Mouse (Mus musculus): ENCODE data around the gene Pcsk2.

Pcsk2 gene

DNA sequence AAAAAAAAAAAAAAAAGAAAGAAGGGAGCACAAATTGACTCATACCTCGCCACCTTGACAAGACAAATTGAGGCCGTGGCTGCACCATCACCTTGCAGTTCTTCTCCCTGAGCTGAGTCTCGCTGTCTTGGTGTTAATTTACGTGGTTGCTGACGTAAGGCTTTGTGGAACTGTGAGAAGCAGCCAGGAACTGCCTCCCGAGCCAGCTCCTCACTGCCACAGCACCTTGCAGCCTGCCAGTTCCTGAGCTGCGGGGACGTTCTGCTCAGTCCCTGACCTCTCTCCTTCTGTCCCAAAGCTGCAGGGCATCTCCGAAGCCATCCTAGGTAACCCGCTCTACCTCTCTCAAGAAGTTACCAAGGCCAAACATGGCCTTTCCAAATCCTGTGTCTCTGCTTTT lies 186.5 kb downstream of the Pcsk2 start:
- no peak for DNase-seq (ENCODE audit: low spot score)

DNA sequence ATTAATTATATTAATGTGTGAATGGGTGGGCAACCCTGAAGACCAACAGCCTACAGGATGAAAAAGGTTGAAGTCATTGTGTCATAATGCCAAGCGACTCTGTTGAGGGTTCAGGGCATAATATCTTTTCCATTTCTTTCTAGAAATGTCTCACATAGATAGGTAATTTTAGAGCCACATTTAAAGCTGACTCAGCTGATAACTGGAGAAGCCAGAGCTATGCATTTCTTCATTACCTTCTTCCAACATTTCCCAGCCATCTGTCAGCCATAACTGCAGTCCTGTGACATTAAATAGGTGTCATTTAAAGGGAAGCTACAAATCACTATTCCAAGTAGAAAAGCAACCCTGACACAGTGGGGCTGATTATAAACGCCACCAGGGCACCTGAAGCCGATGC lies 189.5 kb downstream of the Pcsk2 start:
- DNase-seq (ENCODE audit: low spot score), result no peak

DNA sequence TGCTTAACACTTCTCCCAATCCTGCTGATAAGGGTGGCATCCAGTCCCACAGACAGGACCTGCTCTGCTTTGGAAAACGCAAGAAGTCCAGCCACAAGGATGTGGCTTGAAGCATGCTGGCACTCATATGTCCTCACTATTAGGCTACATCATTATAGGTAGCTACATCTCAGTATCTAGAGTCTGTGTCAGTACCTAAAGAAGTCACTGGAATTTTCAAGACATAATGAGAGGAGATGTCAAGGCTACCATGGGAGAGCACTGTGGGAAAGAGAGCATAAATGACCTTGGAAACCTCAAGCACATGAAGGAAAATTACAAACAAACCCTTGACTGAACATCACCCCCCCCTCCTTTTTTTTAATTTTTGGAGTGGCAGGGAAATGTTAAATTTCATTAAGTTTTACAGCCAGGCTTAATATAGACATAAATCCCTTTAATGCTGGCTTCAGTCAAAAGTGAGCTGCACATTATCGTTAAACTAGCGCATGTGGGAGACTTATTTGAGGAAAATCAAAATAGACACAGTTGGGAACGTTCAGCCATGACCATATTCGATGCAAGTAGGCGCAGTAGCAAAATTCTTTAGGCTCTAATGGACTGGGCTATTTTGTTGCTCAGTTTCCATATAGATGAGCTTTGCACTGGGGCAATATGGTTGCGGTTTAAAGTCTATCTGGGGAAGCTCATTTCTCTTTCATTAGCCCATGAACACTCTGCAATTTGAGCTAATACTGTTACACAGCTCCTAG lies 193.7 kb downstream of the Pcsk2 start:
- DNase-seq (ENCODE audit: low spot score), result no peak

DNA sequence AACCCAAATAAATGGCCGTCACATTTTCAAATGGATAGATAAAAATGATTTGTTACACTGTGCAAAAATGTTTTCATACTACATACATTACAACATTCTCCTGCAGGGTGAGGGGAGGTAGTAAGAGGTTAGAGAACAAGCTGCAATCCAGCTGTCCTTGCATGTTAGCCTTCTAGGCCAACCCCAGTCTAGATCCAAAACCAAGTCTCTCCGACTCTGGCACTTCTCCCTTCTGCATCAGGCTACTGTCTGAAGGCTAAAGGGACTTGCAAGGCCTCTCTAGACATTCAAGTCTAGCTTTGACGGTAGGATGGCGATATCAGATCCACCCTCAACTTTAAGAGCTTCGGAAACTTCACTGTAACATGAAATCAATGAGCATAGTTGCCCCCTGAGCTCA lies 196.5 kb downstream of the Pcsk2 start:
- no peak for DNase-seq (ENCODE audit: low spot score)

DNA sequence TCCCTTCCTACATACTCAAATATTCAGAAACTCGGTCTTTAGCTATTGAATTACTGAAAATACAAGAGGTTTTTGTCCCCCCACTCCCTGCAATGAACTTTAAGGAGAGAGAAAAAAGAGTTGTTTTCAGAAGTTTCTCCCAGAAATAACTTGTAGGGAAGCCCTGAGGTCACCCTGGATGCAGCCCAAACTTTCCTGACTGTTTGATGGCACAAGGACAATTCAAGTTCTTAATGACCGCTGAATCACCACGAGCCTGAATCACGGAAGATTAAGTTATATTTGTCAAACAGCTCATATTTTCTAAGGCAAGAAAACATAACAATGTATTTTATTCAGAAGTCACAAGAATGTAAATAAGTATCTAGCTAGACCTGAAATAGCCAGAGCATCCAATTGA lies 197.1 kb downstream of the Pcsk2 start:
- no peak for DNase-seq (ENCODE audit: low spot score)

DNA sequence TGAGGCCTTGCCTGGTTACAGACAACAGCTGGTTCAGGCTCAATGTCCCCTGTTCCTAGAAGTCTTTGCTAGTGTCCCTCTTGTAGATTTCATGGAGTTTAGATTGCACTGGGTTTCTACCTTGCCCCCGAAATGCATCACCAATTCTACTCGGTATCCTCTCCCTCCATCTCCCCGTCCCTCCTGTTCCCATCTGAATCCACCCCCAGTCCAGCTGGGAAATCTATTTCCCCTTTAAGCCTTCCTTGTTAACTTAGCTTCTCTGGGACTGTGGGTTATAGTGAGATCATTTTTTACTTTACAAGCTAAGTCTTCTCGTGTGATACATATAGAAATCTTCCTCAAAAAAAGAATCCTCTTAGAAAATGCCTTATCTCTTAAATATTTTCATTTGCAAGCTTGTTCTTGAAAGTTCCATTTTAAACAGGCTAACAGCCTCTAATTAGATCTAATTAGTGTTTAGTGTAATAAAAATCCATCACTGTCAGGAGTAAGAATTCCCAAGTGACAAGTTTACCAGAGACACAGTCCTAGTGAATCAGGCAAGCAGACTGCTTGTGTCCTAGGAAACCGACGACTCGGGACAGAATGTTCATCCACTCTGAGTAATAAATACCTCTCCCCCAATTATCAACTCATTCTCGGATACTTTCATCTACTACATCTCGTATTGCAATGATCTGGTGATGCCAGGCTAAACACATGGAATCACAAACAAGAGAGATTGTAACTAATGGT lies 206.3 kb downstream of the Pcsk2 start:
- no peak for DNase-seq (ENCODE audit: low spot score)

DNA sequence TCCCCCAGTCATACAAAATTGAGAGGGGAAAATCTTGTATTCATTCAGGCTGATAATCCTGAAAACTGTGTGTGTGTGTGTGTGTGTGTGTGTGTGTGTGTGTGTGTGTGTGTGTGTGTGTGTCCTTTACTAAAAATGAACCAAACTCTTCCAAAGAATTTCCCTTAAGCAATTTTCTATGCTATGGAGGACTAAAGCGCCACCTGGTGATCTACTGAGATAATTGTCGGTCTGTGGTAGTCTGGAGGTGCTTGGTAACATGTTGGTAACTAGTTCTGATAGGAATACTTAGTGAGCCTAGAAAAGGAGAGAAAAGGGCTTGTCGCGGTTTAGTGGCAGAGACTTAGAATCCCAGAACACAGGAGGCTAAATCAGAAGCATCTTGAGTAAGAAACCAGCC lies 230.5 kb downstream of the Pcsk2 start:
- no peak for DNase-seq (ENCODE audit: low spot score)

DNA sequence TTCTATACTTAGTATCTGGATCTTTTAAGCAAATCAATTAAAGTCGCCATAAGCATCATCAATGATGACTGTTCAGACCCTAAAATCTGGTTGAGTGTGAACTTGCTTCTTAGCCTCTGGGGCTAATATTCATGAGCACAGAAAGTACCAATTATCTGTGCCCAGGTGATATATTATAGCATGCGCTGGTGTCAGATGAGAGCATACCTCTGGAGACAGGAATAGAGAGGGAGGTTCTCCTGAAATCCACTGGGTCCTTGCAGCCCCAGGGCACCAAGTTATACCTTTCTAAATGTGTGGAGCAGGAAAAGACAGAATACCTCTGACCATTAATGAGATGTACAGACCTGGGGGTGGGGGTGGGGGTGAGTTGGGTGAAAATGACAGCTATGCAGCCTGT lies 234.4 kb downstream of the Pcsk2 start:
- no peak for DNase-seq (ENCODE audit: low spot score)

DNA sequence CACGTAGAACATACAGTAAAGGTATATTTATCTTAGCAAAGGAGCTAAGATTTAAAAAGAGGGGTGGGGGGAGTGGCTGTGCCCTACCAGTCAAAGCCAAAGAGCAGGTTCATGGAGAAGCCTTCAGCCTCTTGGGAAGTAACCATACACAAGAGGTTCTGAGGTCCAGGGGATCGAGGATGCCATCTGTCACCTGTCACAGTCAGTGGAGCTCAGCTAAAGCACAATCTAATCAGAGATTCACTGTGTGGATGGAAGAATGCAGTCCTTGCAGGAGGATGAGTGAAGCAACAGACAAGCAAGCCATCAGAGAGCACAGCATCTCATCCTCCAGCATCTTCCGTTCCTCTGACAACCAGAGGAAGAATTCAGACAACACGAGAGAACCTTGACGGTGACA lies 244.0 kb downstream of the Pcsk2 start:
- DNase-seq (ENCODE audit: low spot score), result no peak

DNA sequence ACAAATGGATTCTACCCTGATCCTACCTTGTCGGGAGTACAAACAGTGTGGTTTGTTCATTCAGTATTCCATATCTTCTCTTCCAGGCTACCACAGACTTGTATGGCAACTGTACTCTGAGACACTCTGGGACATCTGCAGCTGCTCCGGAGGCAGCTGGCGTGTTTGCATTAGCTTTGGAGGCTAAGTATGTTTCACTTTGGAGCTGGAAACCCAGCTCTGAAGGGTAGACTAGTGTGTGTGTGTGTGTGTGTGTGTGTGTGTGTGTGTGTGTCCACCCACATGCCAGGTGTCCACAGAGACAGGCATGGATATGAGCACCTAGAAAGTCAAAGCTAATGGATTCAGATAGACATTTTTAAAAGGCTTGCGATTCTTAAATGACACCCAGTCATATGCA lies 249.9 kb downstream of the Pcsk2 start:
- no peak for DNase-seq (ENCODE audit: low spot score)

DNA sequence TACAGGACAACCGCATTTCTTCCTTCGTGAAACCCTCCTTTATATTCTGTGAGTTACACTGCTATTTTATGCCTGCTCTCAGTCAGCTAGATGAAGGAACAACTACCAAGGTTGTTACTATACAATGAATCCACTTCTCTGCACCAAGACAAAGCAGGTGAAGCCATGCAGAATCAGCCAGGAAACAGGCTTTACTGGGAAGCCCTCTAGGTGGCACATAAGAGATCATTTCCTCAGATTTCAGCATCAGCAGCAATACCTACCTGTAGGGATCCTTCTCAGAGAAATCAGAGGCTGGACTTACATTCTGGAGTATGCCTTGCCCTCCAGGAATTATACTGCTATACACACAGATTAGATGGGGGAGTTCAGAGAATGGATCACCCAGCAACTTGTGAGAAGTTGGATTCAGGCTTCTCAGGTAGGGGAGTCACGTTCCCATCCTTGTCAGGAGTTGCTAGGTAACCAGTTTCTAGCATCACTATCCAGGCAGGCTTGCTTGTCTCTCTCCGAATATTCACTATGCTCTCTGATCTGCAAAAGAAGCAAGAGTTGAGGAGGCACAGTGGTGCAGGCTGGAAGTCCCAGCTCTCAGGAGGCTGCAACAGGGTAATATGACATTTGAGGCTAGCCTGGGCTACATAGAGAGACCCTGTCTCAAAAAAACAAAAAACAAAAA lies 250.5 kb downstream of the Pcsk2 start:
- DNase-seq (ENCODE audit: low spot score), result no peak

DNA sequence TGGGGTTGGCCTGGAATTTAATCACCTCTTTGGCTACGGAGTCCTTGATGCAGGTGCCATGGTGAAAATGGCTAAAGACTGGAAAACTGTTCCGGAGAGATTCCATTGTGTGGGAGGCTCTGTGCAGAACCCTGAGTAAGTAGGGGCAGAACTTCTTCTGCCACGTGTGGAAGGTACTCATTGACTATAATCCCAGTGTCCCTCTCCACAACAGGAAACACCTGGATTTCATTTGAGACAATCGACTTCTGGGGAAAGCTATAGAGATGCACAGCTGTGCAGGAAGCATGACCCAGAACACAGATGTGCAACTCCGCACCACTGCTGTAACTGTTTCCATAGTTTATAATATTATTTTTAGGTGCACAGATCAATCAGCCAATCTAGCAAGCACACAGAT lies 255.1 kb downstream of the Pcsk2 start:
- no peak for DNase-seq (ENCODE audit: low spot score)

DNA sequence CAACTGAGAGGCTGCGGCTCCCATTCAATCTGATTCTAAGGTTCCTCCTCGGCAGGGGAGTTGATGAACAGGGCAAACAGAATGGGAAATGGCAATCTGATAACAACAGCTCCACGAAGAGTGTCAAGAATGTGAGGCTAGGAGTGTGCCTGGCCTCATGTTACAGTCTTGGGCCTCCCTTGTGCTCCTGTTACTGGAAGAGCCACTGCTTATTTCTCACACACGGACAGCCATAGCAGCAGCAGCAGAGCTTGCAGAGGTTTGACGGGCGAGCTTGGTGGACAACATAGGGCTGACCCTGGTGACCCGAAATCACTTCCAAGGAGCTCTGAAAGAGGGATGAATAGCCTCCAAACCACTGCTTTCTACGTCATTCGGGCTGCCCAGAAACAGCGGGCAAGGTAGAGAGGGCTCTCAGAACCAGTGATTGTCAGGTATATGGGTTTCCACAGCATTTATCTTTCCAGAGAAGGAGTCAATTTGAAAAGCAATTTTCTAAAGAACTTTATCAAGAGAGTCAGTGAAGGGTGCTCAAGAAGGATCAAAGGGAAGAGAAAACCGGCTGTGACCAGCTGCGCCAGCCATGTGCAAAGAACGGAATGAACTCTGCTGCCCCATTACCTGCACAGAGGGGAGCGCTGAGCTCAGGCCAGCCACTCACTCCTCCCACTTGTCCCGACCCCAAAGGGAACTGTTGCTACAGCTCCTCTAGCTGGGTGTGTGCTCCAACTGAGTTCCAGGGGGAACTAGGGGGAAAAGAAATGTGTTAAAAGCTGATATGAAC lies 260.4 kb downstream of the Pcsk2 start:
- DNase-seq (ENCODE audit: low spot score), result no peak

DNA sequence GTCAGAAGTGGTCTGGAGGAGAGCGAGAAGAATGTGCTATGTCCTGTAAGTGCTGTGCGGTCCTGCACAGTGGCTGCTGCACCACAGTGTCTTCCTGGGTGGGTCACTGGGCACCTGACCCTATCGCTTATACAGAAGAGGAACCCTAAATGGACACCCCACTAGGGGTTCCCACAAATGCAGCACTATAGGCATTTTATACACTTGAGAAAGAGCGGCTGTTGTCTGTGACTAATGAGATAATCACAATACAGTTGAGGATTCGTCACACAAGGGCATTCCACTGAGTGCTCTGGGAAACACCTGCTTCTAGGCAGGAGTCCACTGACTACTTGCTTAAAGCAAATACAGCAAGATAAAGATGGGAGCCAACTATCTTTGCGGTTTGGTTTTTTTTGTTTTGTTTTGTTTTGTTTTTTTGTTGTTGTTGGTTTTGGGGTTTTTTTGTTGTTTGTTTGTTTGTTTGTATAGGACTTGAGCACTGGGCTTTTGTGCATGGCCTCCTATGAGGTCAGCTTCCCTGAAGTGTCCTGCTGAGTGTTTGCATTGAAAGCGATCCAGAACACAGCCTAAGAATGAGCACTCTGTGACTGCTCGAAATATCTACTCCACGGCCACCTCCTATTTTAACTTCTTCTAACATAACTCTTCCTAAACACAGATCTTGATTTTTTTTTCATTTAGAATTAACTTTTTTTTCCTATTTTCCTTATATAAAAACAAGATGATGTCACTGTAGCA lies 261.1 kb downstream of the Pcsk2 start:
- no peak for DNase-seq (ENCODE audit: low spot score)

DNA sequence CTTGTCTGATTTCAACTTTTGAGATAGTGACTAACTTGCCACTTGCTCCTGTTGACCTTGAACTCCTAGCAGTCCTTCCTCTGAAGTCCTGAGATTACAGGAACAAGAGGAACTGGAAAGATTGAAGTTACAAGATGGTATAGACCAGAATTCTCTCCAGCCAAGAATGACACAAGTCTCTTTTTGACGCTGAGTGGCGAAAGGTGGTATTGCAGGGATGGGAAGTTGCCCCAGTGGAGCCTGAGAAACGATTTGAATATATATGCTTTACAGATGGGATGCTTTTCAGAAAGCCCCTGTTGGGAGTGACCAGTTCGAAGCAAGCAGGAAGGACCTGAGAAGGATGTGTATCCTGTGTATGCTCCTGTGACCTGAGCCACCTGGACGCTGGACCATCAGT lies 262.8 kb downstream of the Pcsk2 start:
- no peak for DNase-seq (ENCODE audit: low spot score)

DNA sequence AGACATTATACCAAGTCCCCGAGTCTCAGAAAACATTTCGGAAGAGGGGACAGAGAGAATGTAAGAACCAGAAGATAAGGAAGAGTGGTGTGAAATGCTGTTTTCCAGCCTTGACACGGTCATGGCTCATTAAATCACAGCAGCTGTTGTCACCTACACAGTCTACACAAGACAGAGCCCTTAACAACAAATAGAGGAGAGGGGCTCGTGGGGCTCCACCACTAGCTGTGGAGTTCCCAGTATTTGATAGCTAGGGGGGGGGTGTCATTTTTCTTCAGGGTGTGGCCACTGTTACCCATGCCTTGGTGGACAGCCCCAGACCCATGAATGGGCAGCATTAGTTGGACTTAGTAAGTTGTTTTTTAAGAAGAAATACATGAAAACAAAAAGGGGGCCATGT lies 266.3 kb downstream of the Pcsk2 start:
- DNase-seq (ENCODE audit: low spot score), result no peak

DNA sequence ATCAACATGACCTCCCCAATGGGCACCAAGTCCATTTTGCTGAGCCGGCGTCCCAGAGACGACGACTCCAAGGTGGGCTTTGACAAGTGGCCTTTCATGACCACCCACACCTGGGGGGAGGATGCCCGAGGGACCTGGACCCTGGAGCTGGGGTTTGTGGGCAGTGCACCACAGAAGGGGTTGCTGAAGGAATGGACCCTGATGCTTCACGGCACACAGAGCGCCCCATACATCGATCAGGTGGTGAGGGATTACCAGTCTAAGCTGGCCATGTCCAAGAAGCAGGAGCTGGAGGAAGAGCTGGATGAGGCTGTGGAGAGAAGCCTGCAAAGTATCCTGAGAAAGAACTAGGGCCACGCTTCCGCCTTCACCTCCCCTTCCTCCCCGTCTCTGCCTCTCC lies 267.5 kb downstream of the Pcsk2 start:
- no peak for DNase-seq (ENCODE audit: low spot score)

DNA sequence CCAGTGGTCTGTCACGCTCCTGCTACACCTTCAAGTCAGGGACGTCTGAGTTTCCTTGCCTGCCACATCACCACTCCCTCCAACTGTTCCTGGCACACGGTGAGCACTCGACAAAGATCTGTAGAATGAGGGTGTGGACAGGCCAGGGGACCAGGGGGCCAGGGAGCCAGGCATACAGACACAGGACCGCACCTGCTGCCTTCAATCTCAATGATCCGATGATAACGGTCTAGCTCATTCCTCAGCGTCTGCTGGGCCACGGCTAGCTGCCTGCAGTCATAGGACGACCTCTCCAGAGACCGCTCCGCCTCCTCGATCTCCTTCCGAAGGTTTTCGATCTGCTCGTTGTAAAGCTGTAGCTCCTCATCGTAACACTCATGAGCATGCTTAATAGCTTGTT lies 285.7 kb downstream of the Pcsk2 start:
- DNase-seq (ENCODE audit: low spot score), result no peak

DNA sequence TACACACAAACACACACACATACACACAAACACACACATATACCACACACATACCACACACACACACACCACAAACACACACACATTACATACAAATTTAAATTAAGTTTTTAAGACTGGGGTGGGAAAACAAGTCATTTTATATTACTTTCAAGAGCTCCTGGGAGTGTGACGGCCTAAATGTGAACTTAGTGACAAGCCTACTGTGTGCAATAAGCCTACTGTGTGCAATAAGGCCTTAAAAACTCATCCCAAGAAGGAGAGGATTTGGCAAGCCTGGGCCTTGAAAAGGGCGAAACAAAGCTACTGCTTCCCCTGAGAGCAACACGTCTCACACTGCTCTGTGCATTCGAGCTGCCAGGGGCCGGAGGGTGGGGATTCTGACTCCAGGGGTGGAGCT lies 286.8 kb downstream of the Pcsk2 start:
- no peak for DNase-seq (ENCODE audit: low spot score)

DNA sequence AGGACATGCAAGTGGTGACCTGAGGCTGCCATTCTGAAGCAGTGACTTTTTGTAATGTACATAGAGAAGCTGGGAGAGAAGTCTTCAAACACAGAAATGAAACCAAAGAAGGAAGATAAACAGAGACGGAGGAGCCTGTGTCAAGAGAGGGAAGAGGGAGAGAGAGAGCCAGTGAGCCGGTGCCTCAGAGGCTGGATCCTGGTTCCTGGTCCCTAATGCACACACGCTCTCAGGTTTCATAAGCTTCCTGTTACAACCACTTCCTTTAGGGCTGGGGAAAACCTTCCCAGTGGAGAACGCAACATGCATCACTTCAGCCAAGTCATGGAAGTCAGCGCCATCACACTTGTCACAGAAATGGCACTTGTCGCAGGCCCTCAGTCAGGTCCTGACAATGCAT lies 288.1 kb downstream of the Pcsk2 start:
- DNase-seq (ENCODE audit: low spot score), result no peak

DNA sequence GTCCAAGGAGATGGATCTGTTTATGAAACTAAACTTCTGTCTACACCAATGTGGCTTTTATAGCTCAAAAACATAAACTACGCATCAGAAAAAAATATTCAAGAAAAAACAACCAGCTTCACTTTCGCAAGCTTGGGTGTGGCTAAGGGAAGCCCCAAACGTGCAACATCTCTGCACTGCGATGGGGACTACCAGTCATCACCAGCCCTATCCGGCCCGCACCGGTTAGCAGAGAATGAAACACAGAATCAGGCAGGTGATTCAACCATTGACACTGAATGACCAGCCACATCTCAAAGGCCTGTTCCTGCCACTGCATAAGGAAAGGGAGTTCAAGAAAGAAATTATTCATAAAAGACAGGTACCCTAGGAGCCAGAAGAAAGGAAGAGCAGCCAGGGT lies 289.9 kb downstream of the Pcsk2 start:
- DNase-seq (ENCODE audit: low spot score), result no peak

DNA sequence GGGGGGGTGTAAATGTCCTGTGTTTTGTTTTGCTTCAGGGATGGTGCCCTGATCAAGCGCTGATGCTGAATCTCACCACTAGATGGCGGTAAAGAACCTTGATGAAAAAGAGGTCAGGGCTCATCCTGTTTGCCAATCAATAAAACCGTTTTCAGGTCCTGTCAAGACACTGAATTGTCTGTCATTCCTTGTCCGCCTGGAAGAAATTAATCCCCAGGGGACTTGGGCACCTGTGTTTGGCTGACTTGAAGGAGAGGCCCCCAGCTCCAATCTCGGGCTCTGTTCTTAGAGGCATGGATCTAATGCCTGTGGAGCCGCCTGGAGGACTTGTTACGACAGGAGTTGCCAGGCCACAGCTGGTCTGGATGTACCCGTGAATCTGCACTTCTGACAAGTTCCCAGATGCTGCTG lies 291.3 kb downstream of the Pcsk2 start:
- peak; percentile 37 for DNase-seq (ENCODE audit: low spot score)
